8 mouse cellular contexts compared by ENCODE assay signal in the genomic region with DNA sequence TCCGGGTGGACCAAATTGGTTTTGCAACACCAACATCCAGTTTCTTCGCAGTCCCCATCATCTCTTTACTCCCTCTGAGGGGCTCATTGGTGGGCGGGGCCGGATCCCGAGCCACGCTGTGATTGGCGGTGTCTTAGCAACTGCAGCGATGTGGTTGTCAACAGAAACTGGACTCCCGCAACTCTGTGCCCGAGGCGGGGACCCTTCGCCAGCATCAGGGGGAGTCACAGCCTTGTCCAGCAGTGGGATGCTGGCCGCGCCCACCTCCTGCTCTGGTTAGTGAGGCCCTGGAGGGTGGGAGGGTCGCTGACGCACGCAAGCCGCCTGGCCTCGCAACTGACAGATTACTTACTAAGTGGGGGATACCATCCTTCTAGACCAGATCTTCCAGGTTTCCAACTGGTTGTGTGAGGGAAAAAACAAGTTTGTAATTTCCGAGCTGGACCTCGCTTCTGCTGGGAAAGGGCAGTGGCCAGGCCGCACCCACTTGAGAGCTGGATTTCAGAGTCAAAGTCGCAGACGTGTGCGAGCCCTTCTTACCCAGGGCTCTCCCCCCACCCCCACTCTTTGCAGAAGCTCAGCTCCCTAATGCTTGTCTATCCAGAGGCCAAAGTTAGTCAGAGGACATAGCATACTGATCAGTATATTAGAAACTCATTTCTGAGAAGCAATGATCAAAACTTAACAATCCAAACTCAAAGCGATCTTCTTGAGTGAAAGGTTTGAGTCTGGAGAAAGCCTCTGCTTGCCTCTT. TPM values are rescaled to one million over a fixed set of nuclear protein-coding genes. Genes with fewer than 3 reads are reported as not detected.
DNase-seq lines count a peak whose midpoint lies in the region; ATAC-seq and TF ChIP-seq lines count a peak whose summit lies in the region.

No protein-coding gene starts in this region.

- peak; percentile 95 for DNase-seq in brain, embryonic 14.5 days (ENCODE audit: low read depth)
- DNase-seq in frontal cortex, postnatal 10 days (ENCODE audit: low spot score in 2 of 2), result peak; percentile 70 to 73
- DNase-seq in hindbrain, embryonic 11.5 days (ENCODE audit: low spot score), result peak; percentile 92
- peak; percentile 72 to 78 for DNase-seq in layer of hippocampus, postnatal 36 days
- peak; percentile 39 for DNase-seq in lung, postnatal 25 days (ENCODE audit: low spot score)
- DNase-seq in ovary, postnatal 36 days (ENCODE audit: low spot score), result peak; percentile 65
- DNase-seq in thymus, postnatal 25 days, result peak; percentile 72

- no peaks in the 10 kb centered on the region for H3K9me3 ChIP-seq in E14TG2a.4 (ENCODE audit: low read length)
- no peaks in the 10 kb centered on the region for H3K9me3 ChIP-seq in hindbrain, embryonic 11.5 days (ENCODE audit: control insufficient read depth, low read length)

- TF ChIP-seq POLR2A in brain, embryonic 14.5 days (IDR thresholded peaks at IDR 0.05; ENCODE audit: borderline replicate concordance, extremely low read depth, insufficient read depth, insufficient read length, poor library complexity, severe bottlenecking), result no peak

- peak overlapping the region; percentile 80 for H3K4me2 ChIP-seq in hindbrain, embryonic 11.5 days (replicated peaks; ENCODE audit: low read depth, low read length)

- no peaks in the 10 kb centered on the region for H3K36me3 ChIP-seq in E14TG2a.4 (ENCODE audit: insufficient read depth, low read length)
- H3K36me3 ChIP-seq in hindbrain, embryonic 11.5 days (ENCODE audit: control insufficient read depth, insufficient read depth, low read length), result no peaks in the 10 kb centered on the region

- 3% methylated on average over 26 of the region's 26 CpGs for WGBS in hindbrain, embryonic 11.5 days

- H3K27ac ChIP-seq in hindbrain, embryonic 11.5 days (ENCODE audit: low read depth, low read length), result no peak overlapping the region; the same call in 1 of the 2 replicates

- peak overlapping the region; percentile 70 for H3K4me3 ChIP-seq in E14TG2a.4 (replicated peaks; ENCODE audit: low read length)
- H3K4me3 ChIP-seq in hindbrain, embryonic 11.5 days (ENCODE audit: low read depth, low read length), result peak overlapping the region; percentile 47

- peak overlapping the region; percentile 47 for H3K9ac ChIP-seq in hindbrain, embryonic 11.5 days (ENCODE audit: low read depth, low read length)

- H3K27me3 ChIP-seq in E14TG2a.4 (ENCODE audit: insufficient read depth, low read length), result peaks cover 14% of the 10 kb centered on the region
- H3K27me3 ChIP-seq in hindbrain, embryonic 11.5 days (ENCODE audit: control insufficient read depth, insufficient read depth, low read length), result no peaks in the 10 kb centered on the region

- TF ChIP-seq CTCF in E14TG2a.4 (conservative IDR thresholded peaks at IDR 0.05; ENCODE audit: low read length), result no peak
- TF ChIP-seq CTCF in brain, embryonic 14.5 days (IDR thresholded peaks at IDR 0.05; ENCODE audit: borderline replicate concordance, extremely low read depth, insufficient read depth, insufficient read length), result no peak

- ATAC-seq in hindbrain, embryonic 11.5 days (ENCODE audit: low FRiP score), result peak; percentile 97

- H3K4me1 ChIP-seq in E14TG2a.4 (replicated peaks; ENCODE audit: low read depth, low read length), result peaks cover 36% of the 10 kb centered on the region
- no peaks in the 10 kb centered on the region for H3K4me1 ChIP-seq in hindbrain, embryonic 11.5 days (replicated peaks; ENCODE audit: control insufficient read depth, insufficient read depth, low read length)

RNA-seq across cellular contexts. Expression of a gene that starts 2.9 kb away (rescaled TPM):
- 0.49 and 1.0 TPM in 2 replicates for polyA plus RNA-seq in brain, embryonic 14.5 days (2012; rRNA removed)
- polyA plus RNA-seq in hindbrain, embryonic 11.5 days (2014; fragmentation: Nextera tagmentation; extraction: Ambion mirVana), result 0.80 TPM in 2 replicates
- 10 to 100 TPM; 21.0 to 29.4 TPM for total RNA-seq in layer of hippocampus, postnatal 36 days (2021)

Comparison
In these comparisons a context has a peak if more than half of its experiments do, and no peak if none do; other contexts are left out.
1. DNase-seq: peak in every context shown above with its lines; median percentile 95 in brain, embryonic 14.5 days; 92 in hindbrain, embryonic 11.5 days; 75 in layer of hippocampus, postnatal 36 days; 72 in thymus, postnatal 25 days; 72 in frontal cortex, postnatal 10 days; 65 in ovary, postnatal 36 days; 39 in lung, postnatal 25 days.